Mouse (Mus musculus): Measurements from ENCODE around the gene Rpl27. TPM values are rescaled to one million over a fixed set of nuclear protein-coding genes. Genes with fewer than 3 reads are reported as not detected.

Rpl27 gene
- polyA plus RNA-seq, 1 experiment from 2014 or later: 344 TPM

- WGBS: 75% methylated on average over 3 of the region's 3 CpGs
- no peak overlapping the region for H3K27ac ChIP-seq
- H3K9ac ChIP-seq: no peak overlapping the region
- H3K4me1 ChIP-seq: peaks cover 11% of the 10 kb centered on the region
- no peak overlapping the region for H3K4me3 ChIP-seq
- H3K27me3 ChIP-seq: no peaks in the 10 kb centered on the region
- no peak for ATAC-seq (ENCODE audit: low FRiP score)
- no peak overlapping the region for H3K4me2 ChIP-seq (replicated peaks)
- no peaks in the 10 kb centered on the region for H3K9me3 ChIP-seq (replicated peaks)
- H3K36me3 ChIP-seq: peaks cover 6% of the 10 kb centered on the region; the same call in 1 of the 2 replicates
These were observed 8.3 kb downstream of the Rpl27 start for GRCm38 (mm10) chr11:101450394-101450793.

- no peaks in the 10 kb centered on the region for H3K9me3 ChIP-seq (replicated peaks)
- H3K4me3 ChIP-seq: no peak overlapping the region
- H3K27ac ChIP-seq: no peak overlapping the region
- H3K27me3 ChIP-seq: no peaks in the 10 kb centered on the region
- 91% methylated on average over 10 of the region's 10 CpGs for WGBS
- no peak overlapping the region for H3K4me2 ChIP-seq (replicated peaks)
- H3K4me1 ChIP-seq: peaks cover 11% of the 10 kb centered on the region
- H3K36me3 ChIP-seq: peaks cover 3% of the 10 kb centered on the region; the same call in 1 of the 2 replicates
- no peak overlapping the region for H3K9ac ChIP-seq
- ATAC-seq (ENCODE audit: low FRiP score): no peak
These were observed 9.4 kb downstream of the Rpl27 start for GRCm38 (mm10) chr11:101451536-101451935.

GRCm38 (mm10) chr11:101452093-101452774 lies 10.1 kb downstream of the Rpl27 start:
- no peak overlapping the region for H3K4me3 ChIP-seq
- WGBS: 73% methylated on average over 10 of the region's 10 CpGs
- no peaks in the 10 kb centered on the region for H3K9me3 ChIP-seq (replicated peaks)
- no peak overlapping the region for H3K4me2 ChIP-seq (replicated peaks)
- no peak overlapping the region for H3K27ac ChIP-seq
- H3K27me3 ChIP-seq: no peaks in the 10 kb centered on the region
- H3K4me1 ChIP-seq: peaks cover 11% of the 10 kb centered on the region
- ATAC-seq (ENCODE audit: low FRiP score): no peak
- no peak overlapping the region for H3K9ac ChIP-seq
- H3K36me3 ChIP-seq: peaks cover 8% of the 10 kb centered on the region

- Histone ChIP-seq H3K9me3 (replicated peaks) (no peaks in the 10 kb centered on the region), H3K27ac (peak overlapping the region; percentile 71), H3K9ac (no peak overlapping the region), H3K4me2 (replicated peaks) (no peak overlapping the region), H3K4me1 (peaks cover 14% of the 10 kb centered on the region), H3K27me3 (no peaks in the 10 kb centered on the region), H3K4me3 (no peak overlapping the region), H3K36me3 (peaks cover 32% of the 10 kb centered on the region)
- WGBS: 31% methylated on average over 6 of the region's 6 CpGs
- ATAC-seq (ENCODE audit: low FRiP score): peak; percentile 70; the same call in 1 of the 2 replicates
These were observed 12.6 kb downstream of the Rpl27 start for GRCm38 (mm10) chr11:101454702-101455101.

- Histone ChIP-seq H3K4me3 (no peak overlapping the region), H3K9ac (no peak overlapping the region), H3K4me2 (replicated peaks) (no peak overlapping the region), H3K9me3 (replicated peaks) (no peaks in the 10 kb centered on the region), H3K36me3 (peaks cover 41% of the 10 kb centered on the region), H3K27me3 (no peaks in the 10 kb centered on the region), H3K4me1 (peaks cover 18% of the 10 kb centered on the region), H3K27ac (no peak overlapping the region)
- no peak for ATAC-seq (ENCODE audit: low FRiP score)
- WGBS: 91% methylated on average over 7 of the region's 7 CpGs
These were observed 13.5 kb downstream of the Rpl27 start for GRCm38 (mm10) chr11:101455627-101456026.

GRCm38 (mm10) chr11:101457631-101458030 lies 15.5 kb downstream of the Rpl27 start:
- Histone ChIP-seq H3K27ac (no peak overlapping the region), H3K36me3 (peaks cover 59% of the 10 kb centered on the region), H3K9ac (no peak overlapping the region), H3K4me1 (peaks cover 28% of the 10 kb centered on the region), H3K27me3 (no peaks in the 10 kb centered on the region), H3K4me3 (no peak overlapping the region), H3K4me2 (replicated peaks) (no peak overlapping the region), H3K9me3 (replicated peaks) (no peaks in the 10 kb centered on the region)
- no peak for ATAC-seq (ENCODE audit: low FRiP score)
- 89% methylated on average over 9 of the region's 9 CpGs for WGBS

DNA sequence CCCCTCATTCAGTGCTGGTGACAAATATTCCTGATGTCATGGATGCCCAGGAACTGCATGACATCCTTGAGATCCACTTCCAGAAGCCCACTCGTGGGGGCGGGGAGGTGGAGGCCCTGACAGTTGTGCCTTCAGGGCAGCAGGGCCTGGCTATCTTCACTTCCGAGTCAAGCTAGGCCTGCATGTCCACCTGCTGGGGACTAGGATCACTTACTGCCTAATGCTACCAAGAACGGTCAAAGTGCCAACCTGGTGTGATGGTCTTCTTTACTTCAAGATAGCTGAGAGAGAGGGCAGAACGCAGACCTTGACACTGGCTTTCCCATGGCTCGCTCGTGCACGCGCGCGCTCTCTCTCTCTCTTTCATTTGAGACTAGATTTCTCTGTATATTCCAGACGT lies 16.1 kb downstream of the Rpl27 start:
- no peaks in the 10 kb centered on the region for H3K27me3 ChIP-seq

GRCm38 (mm10) chr11:101459716-101460115 lies 17.6 kb downstream of the Rpl27 start:
- WGBS: 35% methylated on average over 5 of the region's 6 CpGs
- Histone ChIP-seq H3K9ac (peak overlapping the region; percentile 18; the same call in 1 of the 2 replicates), H3K4me3 (no peak overlapping the region), H3K4me1 (peaks cover 44% of the 10 kb centered on the region), H3K9me3 (replicated peaks) (no peaks in the 10 kb centered on the region), H3K4me2 (replicated peaks) (no peak overlapping the region), H3K36me3 (peaks cover 60% of the 10 kb centered on the region), H3K27ac (no peak overlapping the region), H3K27me3 (no peaks in the 10 kb centered on the region)
- no peak for ATAC-seq (ENCODE audit: low FRiP score)

More for the DNA sequence above, 16.1 kb downstream of the Rpl27 start:
- H3K27ac ChIP-seq: no peak overlapping the region
- no peaks in the 10 kb centered on the region for H3K9me3 ChIP-seq (replicated peaks)
- no peak overlapping the region for H3K4me2 ChIP-seq (replicated peaks)
- no peak for ATAC-seq (ENCODE audit: low FRiP score)
- peaks cover 60% of the 10 kb centered on the region for H3K36me3 ChIP-seq
- H3K4me1 ChIP-seq: peaks cover 33% of the 10 kb centered on the region
- H3K4me3 ChIP-seq: no peak overlapping the region
- H3K9ac ChIP-seq: no peak overlapping the region
- 86% methylated on average over 12 of the region's 12 CpGs for WGBS

DNA sequence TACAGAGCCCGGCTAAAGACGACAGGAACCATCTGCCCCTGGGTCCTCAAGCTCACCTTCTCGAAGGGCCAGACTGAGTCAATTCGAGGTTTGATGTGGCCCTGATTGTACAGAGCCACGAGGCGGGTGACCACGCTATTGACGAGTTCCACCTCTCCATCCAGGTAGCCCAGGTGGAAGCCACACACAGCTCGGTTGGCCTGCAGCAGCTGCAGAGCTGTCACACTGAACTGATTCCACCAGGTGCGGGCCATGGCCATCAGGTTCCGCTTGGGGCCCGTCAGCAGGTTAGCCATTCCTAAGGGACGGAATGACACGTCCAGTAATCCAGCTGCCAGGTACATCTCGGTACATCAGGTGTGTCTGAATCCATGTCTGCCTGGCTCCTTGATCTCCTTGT lies 18.2 kb downstream of the Rpl27 start:
- no peaks in the 10 kb centered on the region for H3K27me3 ChIP-seq
- 88% methylated on average over 15 of the region's 15 CpGs for WGBS
- H3K4me3 ChIP-seq: no peak overlapping the region
- H3K36me3 ChIP-seq: peaks cover 60% of the 10 kb centered on the region
- no peak overlapping the region for H3K4me2 ChIP-seq (replicated peaks)
- H3K27ac ChIP-seq: no peak overlapping the region
- no peak for ATAC-seq (ENCODE audit: low FRiP score)
- H3K4me1 ChIP-seq: peaks cover 42% of the 10 kb centered on the region
- no peaks in the 10 kb centered on the region for H3K9me3 ChIP-seq (replicated peaks)
- H3K9ac ChIP-seq: 0 out of 2 replicates have a peak overlapping the region, but pooled peaks have one; percentile 18

DNA sequence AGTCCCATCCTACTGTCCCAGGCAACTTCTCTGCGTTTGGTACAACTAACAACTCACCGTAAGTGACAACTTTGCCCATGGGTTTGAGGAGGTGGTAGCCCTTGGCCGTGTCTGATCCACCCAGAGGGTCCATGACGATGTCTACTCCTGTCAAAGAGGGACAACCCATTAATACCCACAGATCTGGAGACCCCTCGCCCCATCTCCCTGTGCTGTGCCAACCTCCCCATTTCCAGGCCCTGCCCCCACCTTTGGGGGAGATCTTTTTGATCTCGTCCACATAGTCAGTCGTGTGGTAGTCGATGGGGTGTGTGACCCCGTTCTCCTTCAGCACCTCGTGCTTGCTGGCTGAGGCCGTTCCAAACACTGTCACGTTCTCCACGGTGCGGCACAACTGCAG lies 20.0 kb downstream of the Rpl27 start:
- Histone ChIP-seq H3K4me1 (peaks cover 52% of the 10 kb centered on the region), H3K4me2 (replicated peaks) (peak overlapping the region; percentile 83), H3K27me3 (no peaks in the 10 kb centered on the region), H3K4me3 (no peak overlapping the region), H3K27ac (peak overlapping the region; percentile 63; the same call in 1 of the 2 replicates), H3K36me3 (peaks cover 53% of the 10 kb centered on the region), H3K9ac (no peak overlapping the region; the same call in 1 of the 2 replicates), H3K9me3 (replicated peaks) (no peaks in the 10 kb centered on the region)
- whole genome bisulfite sequencing: 62% methylated on average over 14 of the region's 14 CpGs
- ATAC-seq (ENCODE audit: low FRiP score): no peak

DNA sequence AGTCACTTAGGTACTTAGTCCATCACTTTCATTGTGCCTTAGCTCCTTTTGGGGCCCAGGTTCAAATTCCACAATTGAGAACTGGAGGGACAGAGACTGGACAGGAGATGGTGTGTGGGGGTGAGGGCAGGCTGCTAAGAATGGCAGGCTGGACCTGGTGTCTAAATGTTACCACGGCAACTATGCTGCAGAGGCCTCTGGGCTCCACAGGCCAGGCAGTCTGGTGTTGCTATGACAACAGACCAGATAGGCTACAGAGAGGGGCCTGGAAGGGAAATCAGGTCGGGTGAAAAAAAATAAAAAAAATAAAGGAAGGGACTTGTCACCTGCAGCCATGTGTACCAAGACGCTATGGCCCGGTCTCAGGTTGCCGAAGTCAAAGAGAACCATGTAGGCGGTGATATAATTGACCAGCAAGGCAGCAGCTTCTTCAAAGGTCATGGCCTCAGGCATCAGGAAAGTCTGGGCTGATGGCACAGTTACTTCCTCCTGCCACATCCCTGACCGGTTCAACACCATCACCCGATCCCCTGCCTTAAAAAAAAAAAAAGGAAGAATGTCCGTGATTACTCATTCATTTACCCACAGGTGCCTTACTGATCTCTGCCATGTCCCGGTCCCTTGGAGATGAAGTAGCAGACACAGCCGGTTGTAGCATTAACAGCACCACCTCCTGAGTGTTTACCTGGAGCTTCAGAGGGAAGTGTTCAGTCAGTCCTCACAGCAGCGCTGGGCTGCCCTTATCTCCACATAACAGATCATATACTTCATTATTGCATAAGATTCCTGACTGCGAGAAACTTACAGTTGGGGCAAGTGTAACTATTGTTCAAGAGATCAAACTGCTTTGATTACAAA lies 20.7 kb downstream of the Rpl27 start:
- H3K4me3 ChIP-seq: peak overlapping the region; percentile 92
- H3K36me3 ChIP-seq: peaks cover 46% of the 10 kb centered on the region
- whole genome bisulfite sequencing: 31% methylated on average over 13 of the region's 13 CpGs
- no peaks in the 10 kb centered on the region for H3K27me3 ChIP-seq
- peak overlapping the region; percentile 94 for H3K27ac ChIP-seq
- H3K4me1 ChIP-seq: peaks cover 58% of the 10 kb centered on the region
- peak overlapping the region; percentile 83 for H3K4me2 ChIP-seq (replicated peaks)
- H3K9me3 ChIP-seq (replicated peaks): no peaks in the 10 kb centered on the region
- ATAC-seq (ENCODE audit: low FRiP score): 0 out of 2 replicates have a peak, but pooled peaks have one; percentile 46
- H3K9ac ChIP-seq: no peak overlapping the region; the same call in 1 of the 2 replicates

Data from hindbrain, embryonic 12.5 days (tissue).